Mouse (Mus musculus) olfactory bulb, adult 2 months (tissue): ENCODE results near the gene Fgfr2.

Experiments used
- CTCF ChIP-seq: fragments of 200-500 bp; IDR thresholded peaks from 2 replicates; pipeline ENCODE4 v1.5.1; 2012; ENCODE audit warnings: low read depth, mild to moderate bottlenecking, low read length, moderate library complexity; ENCODE audit not compliant: insufficient read depth
- POLR2A ChIP-seq: fragments of 200-500 bp; IDR thresholded peaks from 2 replicates; pipeline ENCODE4 v1.6.1; 2012; ENCODE audit warnings: mild to moderate bottlenecking, low read depth, low read length, moderate library complexity; ENCODE audit not compliant: insufficient read depth

DNA sequence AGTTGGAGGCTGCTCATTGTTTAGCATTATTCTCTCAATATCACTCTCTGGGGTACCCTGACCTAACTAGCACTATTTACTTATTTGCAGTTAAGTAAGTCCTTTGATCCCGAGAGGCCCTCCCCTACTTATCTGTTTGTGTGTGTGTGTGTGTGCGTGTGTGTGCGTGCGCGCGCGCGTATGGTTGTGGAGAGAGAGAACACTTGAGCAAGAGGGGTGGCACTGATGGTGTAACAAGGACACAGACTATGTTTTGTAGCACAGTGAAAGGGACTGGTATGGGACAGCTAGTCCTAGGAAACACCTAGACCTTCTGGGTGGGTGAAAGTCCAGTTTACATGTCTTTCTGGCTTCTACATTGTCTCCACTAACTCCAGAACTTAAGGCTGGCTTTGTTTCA is 511.6 kb downstream of the Fgfr2 start:
- TF ChIP-seq CTCF, result no peak
- TF ChIP-seq POLR2A, result no peak
